Mouse (Mus musculus): ENCODE results near the gene Olfr270.

GRCm38 (mm10) chr4:53011732-53012361 lies 47.5 kb downstream of the Olfr270 start, which contains the start of gene Nipsnap3b:
- TF ChIP-seq MYC (IDR thresholded peaks at IDR 0.05; ENCODE audit: low read depth, low read length) (no peak), HCFC1 (IDR thresholded peaks at IDR 0.05; ENCODE audit: low read depth, low read length) (peak; percentile 41; the same call in 1 of the 2 replicates)

Data from MEL (cell line).